Mouse (Mus musculus): ENCODE data around the gene Rit1.
"Not testable (repeated sequence)": the region's sequence is repeated elsewhere in the genome, so short reads cannot be mapped to it uniquely, and the experiment has no call there.

Gene Rit1

DNA sequence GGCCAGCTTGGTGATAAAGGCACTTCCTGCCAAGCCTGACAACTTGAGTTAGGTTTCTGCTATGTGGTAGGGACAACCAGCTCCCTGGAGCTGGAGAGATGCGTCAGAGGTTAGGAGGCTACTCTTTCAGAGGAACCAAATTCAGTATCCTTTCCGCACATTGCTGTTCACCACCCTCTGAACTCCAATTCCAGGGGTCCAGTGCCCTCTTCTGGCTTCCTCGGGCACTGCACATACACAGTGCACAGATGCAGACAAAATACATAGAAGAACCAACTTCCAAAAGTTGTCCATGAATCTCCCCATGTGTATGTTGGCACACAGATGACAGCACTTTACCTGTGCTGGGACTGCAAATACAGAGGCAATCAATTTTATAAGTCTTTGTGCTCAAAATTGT lies 22.0 kb downstream of the Rit1 start:
- DNase-seq (ENCODE audit: low read depth, low spot score) = no peak

DNA sequence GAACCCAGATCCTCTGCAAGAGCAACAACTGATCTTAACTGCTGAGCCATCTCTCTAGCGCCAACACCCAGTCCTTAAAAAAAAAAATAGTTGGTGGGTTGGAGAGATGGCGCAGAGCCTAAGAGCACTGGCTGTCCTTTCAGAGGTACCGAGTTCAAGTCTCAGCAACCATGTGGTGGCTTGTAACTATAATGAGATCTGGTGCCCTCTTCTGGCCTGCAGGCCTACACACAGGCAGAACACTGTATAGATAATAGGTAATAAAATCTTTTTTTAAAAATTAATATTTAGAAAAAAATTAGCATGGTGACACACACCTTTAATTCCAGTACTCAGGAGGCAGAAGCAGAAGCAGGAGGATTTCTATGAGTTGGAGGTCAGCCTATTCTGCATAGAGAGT lies 23.5 kb downstream of the Rit1 start:
- no peak for DNase-seq (ENCODE audit: low read depth, low spot score)

DNA sequence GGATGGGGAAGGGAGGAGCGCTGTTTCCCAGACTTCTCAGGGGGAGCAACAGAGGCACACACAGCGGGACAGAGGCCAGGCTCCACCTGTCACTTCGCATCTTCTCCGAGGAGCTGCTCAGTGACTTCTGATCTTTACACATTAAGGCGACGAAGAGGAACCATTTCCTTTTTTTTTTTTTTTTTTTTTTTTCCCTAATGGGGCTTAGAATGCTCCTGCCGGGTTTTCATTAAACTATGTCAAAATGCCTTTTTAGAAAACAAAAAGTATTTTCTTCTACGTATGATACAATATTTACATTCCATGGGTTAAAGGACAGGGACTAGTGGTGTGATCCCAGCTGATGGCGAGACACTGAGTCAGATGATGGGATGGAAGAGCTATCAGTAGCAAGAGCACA lies 28.9 kb downstream of the Rit1 start:
- DNase-seq (ENCODE audit: low read depth, low spot score) = no peak

DNA sequence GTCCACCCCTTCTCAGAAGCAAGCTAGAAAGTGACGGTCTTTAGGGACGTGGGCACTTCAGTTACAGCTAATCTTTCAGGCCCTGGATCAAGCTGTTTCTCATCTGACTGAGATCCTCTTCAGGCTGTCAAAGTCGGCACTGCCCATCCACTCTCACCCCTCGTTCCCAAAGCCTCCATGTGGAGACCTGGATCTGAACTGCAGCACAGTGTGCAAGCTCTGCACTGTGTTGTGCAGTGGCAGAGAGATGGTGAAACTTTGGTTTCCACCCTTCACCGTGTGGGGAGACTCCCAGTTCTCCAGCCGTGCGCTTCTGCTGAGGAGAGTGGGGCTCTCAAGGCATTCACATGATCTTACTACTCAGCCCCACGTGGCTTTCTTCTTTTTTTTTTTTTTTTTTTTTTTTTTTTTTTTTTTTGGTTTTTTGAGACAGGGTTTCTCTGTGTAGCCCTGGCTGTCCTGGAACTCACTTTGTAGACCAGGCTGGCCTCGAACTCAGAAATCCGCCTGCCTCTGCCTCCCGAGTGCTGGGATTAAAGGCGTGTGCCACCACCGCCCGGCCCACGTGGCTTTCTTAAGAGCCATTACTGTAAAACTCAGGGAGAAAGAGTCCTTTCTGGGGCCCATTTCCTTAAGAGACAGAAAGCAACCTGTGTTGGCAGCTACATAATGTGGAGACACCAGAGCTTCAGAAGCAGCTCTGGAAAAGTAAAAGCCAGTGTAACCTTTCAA lies 29.7 kb downstream of the Rit1 start:
- DNase-seq (ENCODE audit: low read depth, low spot score) = no peak

DNA sequence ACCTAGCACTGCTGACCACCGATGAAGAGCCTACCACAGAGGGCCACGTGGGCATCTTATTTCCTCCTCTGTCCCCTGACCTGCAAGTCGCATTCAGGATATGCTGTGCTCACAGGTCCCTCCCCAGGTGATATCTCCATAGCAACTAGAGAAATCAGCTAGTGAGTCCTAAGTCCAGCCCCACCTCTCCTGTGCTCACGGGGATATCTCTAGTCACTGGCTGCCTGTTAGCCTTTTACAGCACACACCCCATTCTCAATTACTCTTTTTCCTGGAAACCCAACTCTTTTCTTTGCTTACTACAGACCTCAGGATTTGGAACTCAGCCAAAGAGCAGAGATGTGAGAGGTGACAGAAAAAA lies 30.2 kb downstream of the Rit1 start:
- DNase-seq (ENCODE audit: low read depth, low spot score) = no peak

DNA sequence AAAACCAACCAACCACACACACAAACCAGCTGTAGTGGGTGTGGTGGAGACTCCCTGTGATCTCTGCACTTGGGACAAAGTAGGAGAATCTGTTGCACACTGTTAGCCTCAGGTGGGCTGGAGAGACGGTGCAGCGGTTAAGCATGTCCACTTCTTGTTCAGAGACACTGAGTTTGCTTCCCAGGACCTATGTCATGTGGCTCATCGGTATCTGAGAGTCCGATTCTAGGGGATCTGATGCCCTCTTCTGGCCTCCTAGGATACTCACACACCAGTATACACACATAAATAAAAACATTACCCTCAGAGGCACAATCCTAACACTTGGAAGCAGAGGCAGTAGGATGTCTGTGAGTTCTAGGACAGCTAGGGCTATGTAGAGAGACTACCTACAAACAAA lies 37.6 kb downstream of the Rit1 start:
- no peak for DNase-seq (ENCODE audit: low read depth, low spot score)

DNA sequence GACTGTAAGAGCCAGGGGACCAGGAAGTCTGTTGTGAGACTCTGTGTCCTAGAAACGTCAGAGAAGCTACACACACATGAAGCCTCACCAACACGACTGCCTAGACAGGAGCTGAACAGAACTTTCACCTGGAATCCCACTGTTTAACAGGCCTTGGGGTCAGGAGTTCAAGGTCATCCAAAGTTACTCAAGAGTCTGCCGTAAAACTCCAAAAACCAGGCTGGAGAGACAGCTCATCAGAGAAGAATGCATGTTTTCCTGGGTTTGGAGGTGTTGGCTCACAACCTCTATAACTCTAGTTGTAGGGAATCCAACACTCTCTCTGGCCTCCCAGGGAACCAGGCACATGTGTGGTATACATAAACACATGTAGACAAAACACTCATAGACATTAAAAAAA lies 38.9 kb downstream of the Rit1 start:
- no peak for DNase-seq (ENCODE audit: low read depth, low spot score)

DNA sequence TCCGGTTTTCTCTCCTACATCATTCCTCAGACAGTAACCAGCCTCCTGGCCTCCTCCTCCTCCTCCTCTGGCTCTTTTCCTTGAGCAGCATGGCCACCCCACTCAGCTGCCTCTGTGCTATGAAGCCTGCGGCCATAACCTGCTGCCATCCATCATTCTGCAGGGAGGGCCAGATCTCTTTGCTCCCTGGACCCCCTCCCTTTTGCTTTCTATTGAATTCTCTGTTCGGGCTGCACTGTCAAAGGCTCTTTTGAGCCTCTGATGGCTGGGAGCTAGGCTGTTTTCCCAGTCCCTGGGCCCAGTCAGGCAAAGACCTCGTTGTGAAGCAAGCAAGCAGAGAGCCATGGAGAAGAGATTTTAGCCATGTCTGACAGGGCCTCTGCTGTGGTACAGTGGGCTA lies 39.6 kb downstream of the Rit1 start:
- no peak for DNase-seq (ENCODE audit: low read depth, low spot score)

DNA sequence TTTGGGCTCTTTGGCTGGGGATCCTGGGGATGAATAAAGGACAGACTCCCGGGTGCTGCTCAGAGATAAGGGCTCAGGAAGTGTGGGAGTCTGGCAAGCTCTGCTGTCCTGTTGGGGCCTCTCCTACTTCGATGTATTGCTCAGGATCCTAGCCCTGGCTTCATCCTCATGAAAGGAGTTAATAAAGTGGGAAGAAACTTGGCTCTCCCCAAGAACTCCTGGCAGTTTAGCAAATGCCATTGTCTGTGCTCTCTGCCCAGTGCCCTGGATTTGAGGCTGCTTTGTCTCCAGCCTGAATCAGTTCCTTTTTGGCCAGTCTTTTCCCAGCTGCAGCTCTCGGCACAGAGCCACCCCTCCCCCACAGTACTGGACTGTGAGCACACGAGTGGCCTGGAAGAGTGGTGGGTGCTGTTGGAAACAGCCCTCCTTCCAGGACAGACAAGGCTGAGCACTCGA lies 41.4 kb downstream of the Rit1 start:
- DNase-seq (ENCODE audit: low read depth, low spot score) = peak; percentile 35

DNA sequence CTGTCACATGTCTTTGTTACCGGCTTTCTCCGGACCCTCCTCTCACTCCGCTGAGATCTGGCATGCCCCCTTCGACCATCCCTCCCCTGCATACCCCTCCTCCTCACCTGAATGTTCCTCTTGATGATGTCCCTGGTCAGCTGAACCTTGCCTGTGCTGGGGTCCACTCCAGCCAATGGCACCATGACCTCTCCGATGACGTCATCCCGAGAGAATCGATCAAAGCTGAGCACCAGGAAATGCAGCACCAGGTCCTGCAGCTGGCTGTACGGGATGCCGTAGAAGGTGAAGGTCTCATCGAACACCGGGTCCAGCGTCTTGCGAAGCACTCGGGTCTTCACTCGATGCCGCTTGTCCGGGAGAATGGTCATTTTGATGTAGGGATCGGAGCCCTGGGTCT lies 45.0 kb downstream of the Rit1 start:
- DNase-seq (ENCODE audit: low read depth, low spot score) = no peak

DNA sequence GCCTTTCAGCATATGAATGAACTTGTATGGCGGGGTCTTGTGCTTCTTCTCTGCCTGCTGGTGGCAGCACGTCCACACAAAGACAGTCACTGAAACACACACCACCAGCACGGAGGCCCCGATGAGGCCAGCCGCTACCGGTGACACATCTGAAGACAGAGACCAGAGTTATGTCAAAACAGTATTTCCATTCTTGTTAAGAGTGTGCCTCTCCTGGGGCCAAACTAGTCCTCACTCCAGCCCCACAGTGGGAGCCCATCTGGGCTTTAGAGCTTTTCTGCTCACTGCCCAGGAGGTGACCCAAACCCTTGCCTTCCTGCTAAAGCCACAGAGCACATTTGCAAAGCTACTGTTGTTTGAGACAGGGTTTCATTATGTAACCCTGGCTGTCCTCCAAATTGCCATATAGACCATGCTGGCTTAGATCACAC lies 45.8 kb downstream of the Rit1 start:
- no peak for DNase-seq (ENCODE audit: low read depth, low spot score)

DNA sequence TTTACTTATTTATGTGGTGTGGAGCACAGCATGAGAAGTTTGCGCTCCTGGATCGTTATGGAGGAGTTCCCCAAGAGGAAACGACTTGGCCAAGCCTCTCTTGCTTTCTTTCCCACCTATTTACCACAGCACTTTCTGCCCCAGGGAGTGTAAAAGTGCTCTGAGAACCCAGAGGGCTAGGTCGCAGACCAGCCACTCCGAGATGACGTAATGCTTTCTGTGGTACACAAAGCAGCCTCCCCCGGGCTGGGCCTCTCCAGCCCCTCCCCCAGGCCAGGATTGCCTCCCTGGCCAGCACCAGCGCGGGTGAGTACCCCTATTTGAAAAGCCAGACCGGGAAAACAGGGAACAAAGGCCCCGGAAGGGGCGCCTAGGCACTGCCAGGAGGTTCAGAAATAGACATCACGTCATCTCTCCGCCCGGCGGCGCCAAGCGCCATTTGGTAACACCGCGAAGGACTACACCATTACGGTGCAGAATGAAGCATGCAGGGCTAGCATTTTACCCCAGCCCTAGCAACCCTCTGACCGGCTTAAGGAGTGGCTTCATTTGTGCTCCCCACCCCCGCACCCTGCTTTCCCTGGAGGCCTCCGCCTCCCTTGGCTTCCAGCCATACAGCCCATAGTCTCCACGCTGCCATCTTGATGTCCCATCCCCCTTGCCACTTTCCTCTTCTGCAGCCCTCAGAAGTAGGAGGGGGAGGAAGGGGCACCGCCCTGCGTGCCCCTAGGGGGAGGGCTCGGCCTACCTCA lies 54.7 kb downstream of the Rit1 start:
- DNase-seq (ENCODE audit: low read depth, low spot score) = not testable (repeated sequence)

DNA sequence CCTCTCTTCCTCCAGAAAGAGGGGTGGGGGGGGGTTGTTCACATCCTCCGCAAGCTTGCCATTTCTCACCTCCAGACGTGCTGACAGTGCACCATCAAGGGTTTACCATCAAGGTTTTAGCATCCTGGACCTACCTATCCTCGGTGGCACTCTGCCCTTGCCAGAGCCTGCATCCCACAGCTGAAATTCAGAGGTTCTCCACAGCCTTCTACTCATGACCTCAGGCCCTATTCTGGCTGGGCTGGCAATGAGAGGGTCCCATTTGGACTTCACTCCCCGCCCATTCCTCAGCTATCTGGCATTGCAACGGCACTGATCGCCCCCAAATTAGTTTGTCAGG lies 55.3 kb downstream of the Rit1 start:
- DNase-seq (ENCODE audit: low read depth, low spot score) = not testable (repeated sequence)

DNA sequence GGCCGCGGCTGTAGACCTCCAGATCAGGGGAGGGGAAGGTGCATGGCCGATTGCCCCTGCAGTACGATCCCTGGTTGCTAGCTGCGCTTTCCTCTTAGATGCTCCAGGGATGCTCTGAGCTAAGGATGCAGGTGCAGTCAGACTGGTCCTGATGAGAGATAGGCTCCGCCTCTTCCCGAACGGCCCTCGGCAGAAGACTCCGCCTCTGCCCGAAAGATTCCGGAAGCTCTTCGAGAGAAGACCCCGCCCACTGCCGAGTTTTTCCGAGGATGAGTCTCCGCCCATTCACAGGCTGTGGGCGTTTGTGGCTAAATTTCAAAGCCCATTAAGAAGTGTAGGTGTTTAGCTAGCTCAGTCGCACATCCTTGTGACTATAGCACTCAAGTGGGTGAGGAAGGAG lies 55.8 kb downstream of the Rit1 start:
- DNase-seq (ENCODE audit: low read depth, low spot score) = peak; percentile 59

DNA sequence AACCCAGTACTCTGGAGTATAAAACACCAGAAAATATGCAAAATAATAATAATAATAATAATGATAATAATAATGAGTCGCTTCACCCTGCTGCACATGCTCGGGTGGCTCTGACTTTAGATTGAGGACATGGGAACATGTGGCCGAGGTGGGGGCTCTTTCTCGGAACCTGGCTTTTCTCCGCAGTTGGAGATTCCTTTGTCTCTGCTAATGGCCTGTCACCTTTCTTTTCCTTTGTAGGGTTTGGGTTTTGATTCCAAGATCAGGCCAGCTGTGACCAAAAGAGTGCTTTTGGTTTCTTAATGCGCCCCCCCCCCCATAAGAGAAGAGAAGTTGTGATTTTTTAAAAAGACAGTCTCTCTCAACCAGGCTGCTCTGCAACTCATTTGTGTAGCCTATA lies 56.5 kb downstream of the Rit1 start:
- not testable (repeated sequence) for DNase-seq (ENCODE audit: low read depth, low spot score)

DNA sequence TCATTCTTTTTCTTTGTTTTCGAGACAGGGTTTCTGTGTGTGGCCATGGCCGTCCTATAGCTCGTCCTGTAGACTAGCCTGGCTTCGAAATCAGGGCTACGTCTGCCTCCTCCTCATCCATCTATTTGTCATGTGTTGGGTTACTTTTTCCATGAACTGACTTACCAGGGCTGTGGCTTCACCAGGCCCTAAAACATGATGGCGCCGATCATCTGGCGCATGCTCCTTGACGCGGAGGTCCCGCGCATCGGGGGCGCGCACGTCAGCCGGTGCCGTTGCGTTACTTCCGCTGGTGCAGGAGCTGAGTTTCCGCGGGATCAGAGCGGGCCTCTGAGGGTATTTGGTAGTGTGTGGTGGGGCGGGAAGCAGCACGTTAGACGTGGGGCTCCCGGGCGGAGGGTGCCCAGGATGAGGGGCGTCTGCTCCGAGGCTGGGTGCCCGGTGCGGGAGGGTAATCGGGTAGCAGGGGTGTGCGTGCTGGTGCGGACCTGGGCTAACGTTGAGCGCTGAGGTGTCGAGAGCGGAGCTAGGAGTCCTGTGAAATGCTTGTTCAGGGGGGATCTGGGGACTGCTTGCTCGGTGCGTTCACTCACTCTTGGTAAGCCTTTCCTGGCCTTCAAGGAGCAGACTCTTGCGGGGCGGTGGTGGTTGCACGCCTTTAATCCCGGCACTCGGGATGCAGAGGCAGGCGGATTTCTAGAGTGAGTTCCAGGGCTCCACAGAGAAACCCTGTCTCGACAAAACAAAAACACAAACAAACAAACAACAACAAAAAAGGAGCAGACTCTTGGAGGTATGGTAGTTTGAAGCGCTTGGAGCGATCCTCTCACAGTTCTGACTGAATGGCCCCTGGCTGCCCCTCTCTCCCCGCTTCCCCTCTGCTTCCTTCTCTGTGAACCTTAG lies 58.6 kb downstream of the Rit1 start, which contains the start of gene Syt11:
Syt11 (minus strand) TSS at position 226 of the 903 bp plus-strand sequence.
- DNase-seq (ENCODE audit: low read depth, low spot score) = not testable (repeated sequence)

Data from retina, postnatal 7 days (tissue).